ENCODE assay signal across 8 mouse cellular contexts in genomic region chr8:127500206-127500605, GRCm38 (mm10).
DNase-seq lines count a peak whose midpoint lies in the region; ATAC-seq and TF ChIP-seq lines count a peak whose summit lies in the region.

No protein-coding gene starts in this region.

- H3K4me3 ChIP-seq in lung, embryonic 16.5 days (ENCODE audit: low read length), result peak overlapping the region; percentile 19
- no peak overlapping the region for H3K4me3 ChIP-seq in forebrain, embryonic 12.5 days (replicated peaks)
- H3K4me3 ChIP-seq in liver, postnatal 0 days (ENCODE audit: low read depth, low read length), result peak overlapping the region; percentile 29

- no peak overlapping the region for H3K27ac ChIP-seq in lung, embryonic 16.5 days (ENCODE audit: low read length)
- H3K27ac ChIP-seq in forebrain, embryonic 12.5 days, result peak overlapping the region; percentile 70
- H3K27ac ChIP-seq in liver, postnatal 0 days (ENCODE audit: low read depth), result no peak overlapping the region

- DNase-seq in lung, postnatal 14 days, result no peak
- no peak for DNase-seq in liver, postnatal 0 days
- peak; percentile 25 for DNase-seq in splenic B cell, adult 2 months (ENCODE audit: low read depth, low spot score)
- DNase-seq in adrenal gland, adult 8-10 months, result no peak
- DNase-seq in urinary bladder, adult 18-20 months (ENCODE audit: low spot score in 2 of 2), result no peak
- DNase-seq in cerebellum, postnatal 4 days (ENCODE audit: low spot score in 2 of 2), result no peak

- H3K4me1 ChIP-seq in lung, embryonic 16.5 days (replicated peaks; ENCODE audit: control insufficient read depth, insufficient read depth, low read length), result no peaks in the 10 kb centered on the region
- peaks cover 35% of the 10 kb centered on the region for H3K4me1 ChIP-seq in forebrain, embryonic 12.5 days
- no peaks in the 10 kb centered on the region; the same call in 1 of the 2 replicates for H3K4me1 ChIP-seq in liver, postnatal 0 days (ENCODE audit: insufficient read depth)

- no peak for TF ChIP-seq CTCF in liver, postnatal 0 days (IDR thresholded peaks at IDR 0.05; ENCODE audit: low read depth)

- peak overlapping the region; percentile 37 for H3K4me2 ChIP-seq in lung, embryonic 16.5 days (ENCODE audit: low read depth, low read length)
- peak overlapping the region; percentile 15 for H3K4me2 ChIP-seq in forebrain, embryonic 12.5 days
- H3K4me2 ChIP-seq in liver, postnatal 0 days (ENCODE audit: low read depth, low read length), result peak overlapping the region; percentile 62

- WGBS in lung, embryonic 16.5 days, result 18% methylated on average over 7 of the region's 7 CpGs
- 7% methylated on average over 7 of the region's 7 CpGs for WGBS in forebrain, embryonic 12.5 days
- 20% methylated on average over 7 of the region's 7 CpGs for WGBS in liver, postnatal 0 days (ENCODE audit: insufficient replicate concordance)

- H3K9ac ChIP-seq in lung, embryonic 16.5 days (ENCODE audit: low read length), result 0 out of 2 replicates have a peak overlapping the region, but pooled peaks have one; percentile 5
- H3K9ac ChIP-seq in forebrain, embryonic 12.5 days, result no peak overlapping the region
- H3K9ac ChIP-seq in liver, postnatal 0 days (replicated peaks), result no peak overlapping the region

- H3K9me3 ChIP-seq in lung, embryonic 16.5 days (ENCODE audit: control insufficient read depth, low read length), result no peaks in the 10 kb centered on the region
- H3K9me3 ChIP-seq in forebrain, embryonic 12.5 days, result no peaks in the 10 kb centered on the region
- no peaks in the 10 kb centered on the region for H3K9me3 ChIP-seq in liver, postnatal 0 days (ENCODE audit: low read length)

- H3K36me3 ChIP-seq in lung, embryonic 16.5 days (ENCODE audit: control insufficient read depth, insufficient read depth, low read length), result no peaks in the 10 kb centered on the region
- H3K36me3 ChIP-seq in forebrain, embryonic 12.5 days (replicated peaks), result no peaks in the 10 kb centered on the region
- no peaks in the 10 kb centered on the region for H3K36me3 ChIP-seq in liver, postnatal 0 days (replicated peaks; ENCODE audit: insufficient read depth, low read length)
- H3K36me3 ChIP-seq in splenic B cell, adult 2 months (ENCODE audit: control insufficient read depth, insufficient read depth, low read length, poor library complexity, severe bottlenecking), result no peaks in the 10 kb centered on the region

- TF ChIP-seq EP300 in liver, postnatal 0 days (IDR thresholded peaks at IDR 0.05; ENCODE audit: low read depth), result no peak

- no peaks in the 10 kb centered on the region for H3K27me3 ChIP-seq in lung, embryonic 16.5 days (ENCODE audit: control insufficient read depth, insufficient read depth, low read depth, low read length)
- H3K27me3 ChIP-seq in forebrain, embryonic 12.5 days, result no peaks in the 10 kb centered on the region
- no peaks in the 10 kb centered on the region for H3K27me3 ChIP-seq in liver, postnatal 0 days (ENCODE audit: insufficient read depth, low read length)
- H3K27me3 ChIP-seq in splenic B cell, adult 2 months (ENCODE audit: control insufficient read depth, insufficient read depth, low read length, poor library complexity, severe bottlenecking), result no peaks in the 10 kb centered on the region

- no peak for ATAC-seq in lung, embryonic 16.5 days (ENCODE audit: low read depth)
- peak; percentile 53; the same call in 1 of the 2 replicates for ATAC-seq in forebrain, embryonic 12.5 days (ENCODE audit: low FRiP score)
- ATAC-seq in liver, postnatal 0 days, result no peak
